Mouse (Mus musculus) thymus, adult 2 months (tissue): ENCODE measurements around the gene Rinl. TPM values are rescaled to one million over a fixed set of nuclear protein-coding genes. Genes with fewer than 3 reads are reported as not detected.
A peak's percentile ranks its signal among the peaks of the same experiment; 100 is the strongest.

ENCODE experiments used
- DNase-seq: peaks from one replicate; pipeline ENCODE4 v3.0.0; 2021
- H3K27ac ChIP-seq: fragments of 200-500 bp; 2 replicates; pipeline ENCODE4 v1.5.1; 2012; ENCODE audit warnings: low read length, control low read depth; ENCODE audit not compliant: control insufficient read depth, insufficient read depth
- H3K27me3 ChIP-seq: fragments of 200-500 bp; 2 replicates; pipeline ENCODE4 v1.6.1; 2012; ENCODE audit warnings: mild to moderate bottlenecking, low read length, moderate library complexity, mixed read lengths; ENCODE audit not compliant: control insufficient read depth, insufficient read depth
- H3K36me3 ChIP-seq: fragments of 200-500 bp; 2 replicates; pipeline ENCODE4 v1.6.1; 2012; ENCODE audit warnings: mild to moderate bottlenecking, low read length, moderate library complexity; ENCODE audit not compliant: control insufficient read depth, insufficient read depth
- H3K4me1 ChIP-seq: fragments of 200-500 bp; replicated peaks from 2 replicates; pipeline ENCODE4 v1.6.1; 2012; ENCODE audit warnings: low read length; ENCODE audit not compliant: control insufficient read depth, insufficient read depth
- H3K4me3 ChIP-seq: fragments of 200-500 bp; 2 replicates; pipeline ENCODE4 v1.5.1; 2012; ENCODE audit warnings: mild to moderate bottlenecking, low read length, control low read depth, moderate library complexity; ENCODE audit not compliant: control insufficient read depth, insufficient read depth
- CTCF ChIP-seq: fragments of 200-500 bp; IDR thresholded peaks from 2 replicates; pipeline ENCODE4 v1.5.1; 2012; ENCODE audit warnings: mild to moderate bottlenecking, control low read depth, low read length, moderate library complexity, borderline replicate concordance; ENCODE audit not compliant: control insufficient read depth, poor library complexity, insufficient read depth; ENCODE audit errors: extremely low read depth
- POLR2A ChIP-seq: fragments of 200-500 bp; IDR thresholded peaks from 2 replicates; pipeline ENCODE4 v1.6.1; 2012; ENCODE audit warnings: mild to moderate bottlenecking, low read length, control low read depth, moderate library complexity; ENCODE audit not compliant: control insufficient read depth, poor library complexity, insufficient read depth; ENCODE audit errors: extremely low read depth
- WGBS: fragments of 180-500 bp; shearing (Covaris S2); methylation state at CpG from one replicate; pipeline ENCODE4 v1.1.7; 2018; 5-methylcytosine and 5-hydroxymethylcytosine counted together
- polyA plus RNA-seq: library from polyadenylated mRNA; depleted of rRNA; stranded (reverse); fragments of >200 nt; gene quantifications from 2 replicates; pipeline ENCODE4 v1.2.3, GENCODE M21; 2012

Rinl gene
- polyA plus RNA-seq, 1 experiment = 93.7 TPM

GRCm38 (mm10) chr7:28790066-28790806, 1.5 kb downstream of the Rinl start:
- peaks cover 47% of the 10 kb centered on the region for H3K4me1 ChIP-seq
- WGBS = 84% methylated on average over 8 of the region's 8 CpGs
- no peaks in the 10 kb centered on the region for H3K36me3 ChIP-seq
- peak; percentile 52; the same call in 1 of the 2 replicates for TF ChIP-seq CTCF
- no peak for TF ChIP-seq POLR2A
- no peaks in the 10 kb centered on the region for H3K27me3 ChIP-seq
- peak overlapping the region; percentile 57; the same call in 1 of the 2 replicates for H3K27ac ChIP-seq
- DNase-seq = no peak
- H3K4me3 ChIP-seq = no peak overlapping the region

- Histone ChIP-seq H3K27ac (peak overlapping the region; percentile 84), H3K4me3 (no peak overlapping the region), H3K36me3 (no peaks in the 10 kb centered on the region), H3K27me3 (no peaks in the 10 kb centered on the region), H3K4me1 (peaks cover 54% of the 10 kb centered on the region)
- no peak for DNase-seq
- TF ChIP-seq CTCF (no peak), POLR2A (no peak)
Measured at GRCm38 (mm10) chr7:28791706-28792105, 2.9 kb downstream of the Rinl start.

GRCm38 (mm10) chr7:28792391-28793185, 3.8 kb downstream of the Rinl start:
- Histone ChIP-seq H3K27me3 (no peaks in the 10 kb centered on the region), H3K36me3 (no peaks in the 10 kb centered on the region; the same call in 1 of the 2 replicates), H3K27ac (peak overlapping the region; percentile 84), H3K4me1 (peaks cover 61% of the 10 kb centered on the region), H3K4me3 (peak overlapping the region; percentile 10; the same call in 1 of the 2 replicates)
- TF ChIP-seq CTCF (0 out of 2 replicates have a peak, but pooled peaks have one; percentile 12), POLR2A (no peak)
- peak; percentile 52 for DNase-seq
- WGBS = 47% methylated on average over 14 of the region's 14 CpGs

GRCm38 (mm10) chr7:28793834-28794233, 5.1 kb downstream of the Rinl start:
- TF ChIP-seq CTCF (no peak), POLR2A (no peak)
- H3K4me1 ChIP-seq = peaks cover 54% of the 10 kb centered on the region
- H3K27ac ChIP-seq = no peak overlapping the region
- H3K27me3 ChIP-seq = no peaks in the 10 kb centered on the region
- WGBS = 47% methylated on average over 2 of the region's 2 CpGs
- no peak overlapping the region for H3K4me3 ChIP-seq
- peaks cover 8% of the 10 kb centered on the region for H3K36me3 ChIP-seq
- peak; percentile 64 for DNase-seq

GRCm38 (mm10) chr7:28794496-28794895, 5.7 kb downstream of the Rinl start:
- TF ChIP-seq CTCF (no peak), POLR2A (no peak)
- H3K27me3 ChIP-seq = no peaks in the 10 kb centered on the region
- no peak for DNase-seq
- peaks cover 51% of the 10 kb centered on the region for H3K4me1 ChIP-seq
- WGBS = 91% methylated on average over 3 of the region's 3 CpGs
- H3K4me3 ChIP-seq = no peak overlapping the region
- peaks cover 9% of the 10 kb centered on the region for H3K36me3 ChIP-seq
- no peak overlapping the region for H3K27ac ChIP-seq

- H3K36me3 ChIP-seq = peaks cover 9% of the 10 kb centered on the region
- peak overlapping the region; percentile 52 for H3K27ac ChIP-seq
- TF ChIP-seq POLR2A = no peak
- DNase-seq = no peak
- H3K4me3 ChIP-seq = peak overlapping the region; percentile 18
- 50% methylated on average over 15 of the region's 15 CpGs for WGBS
- peaks cover 49% of the 10 kb centered on the region for H3K4me1 ChIP-seq
- no peaks in the 10 kb centered on the region for H3K27me3 ChIP-seq
Measured at GRCm38 (mm10) chr7:28795832-28796231, 7.1 kb downstream of the Rinl start.
